Mouse (Mus musculus) kidney, postnatal 0 days (tissue): ENCODE measurements at regions not wholly inside any gene's neighbourhood (a gene's known extent, or its start where the extent isn't known, plus 50 kb on each side); places are given as distances from the start of the nearest gene placed in this dataset.
"Not testable (repeated sequence)": the region's sequence is repeated elsewhere in the genome, so short reads cannot be mapped to it uniquely, and the experiment has no call there.

Experiments
- ATAC-seq: fragments of 200-750 bp; cut with Nextera tagmentation; replicated peaks from 2 replicates; pipeline ENCODE4 v1.8.0; 2017; ENCODE audit warnings: low read depth, moderate number of reproducible peaks, moderate TSS enrichment, moderate library complexity; ENCODE audit not compliant: low FRiP score
- DNase-seq: peaks from one replicate; pipeline ENCODE4 v3.0.0-alpha.2; 2016; ENCODE audit warnings: low spot score
- H3K27ac ChIP-seq: fragments of 300-500 bp; sonication (generic); 2 replicates; pipeline ENCODE4 v1.5.1; 2014; ENCODE audit warnings: mild to moderate bottlenecking
- H3K27me3 ChIP-seq: fragments of 300-500 bp; sonication (generic); 2 replicates; pipeline ENCODE4 v1.6.1; 2014; ENCODE audit warnings: low read length, mixed read lengths; ENCODE audit not compliant: insufficient read depth
- H3K36me3 ChIP-seq: fragments of 300-500 bp; sonication (generic); 2 replicates; pipeline ENCODE4 v1.6.1; 2014; ENCODE audit warnings: low read length, mixed read lengths; ENCODE audit not compliant: insufficient read depth
- H3K4me1 ChIP-seq: fragments of 300-500 bp; sonication (generic); replicated peaks from 2 replicates; pipeline ENCODE4 v1.6.1; 2014; ENCODE audit warnings: antibody characterized with exemption, low read length, mixed read lengths; ENCODE audit not compliant: insufficient read depth
- H3K4me2 ChIP-seq: fragments of 300-500 bp; sonication (generic); 2 replicates; pipeline ENCODE4 v1.6.1; 2014; ENCODE audit warnings: mild to moderate bottlenecking, low read length, moderate library complexity, mixed read lengths
- H3K4me3 ChIP-seq: fragments of 300-500 bp; sonication (generic); replicated peaks from 2 replicates; pipeline ENCODE4 v1.5.1; 2014; ENCODE audit warnings: low read depth, low read length
- H3K9ac ChIP-seq: fragments of 300-500 bp; sonication (generic); 2 replicates; pipeline ENCODE4 v1.6.1; 2014; ENCODE audit warnings: low read depth, low read length
- H3K9me3 ChIP-seq: fragments of 300-500 bp; sonication (generic); replicated peaks from 2 replicates; pipeline ENCODE4 v1.6.1; 2016; ENCODE audit warnings: low read length, inconsistent platforms, mixed read lengths
- CTCF ChIP-seq: IDR thresholded peaks from 2 replicates; pipeline ENCODE4 v1.5.1; 2016; ENCODE audit warnings: antibody characterized with exemption, low read depth, mild to moderate bottlenecking, moderate library complexity
- WGBS: fragments of 180-500 bp; shearing (Covaris S2); extraction: QIAGEN DNeasy Blood & Tissue Kit; methylation state at CpG from one replicate; pipeline ENCODE4 v1.1.7; 2014; 5-methylcytosine and 5-hydroxymethylcytosine counted together

DNA sequence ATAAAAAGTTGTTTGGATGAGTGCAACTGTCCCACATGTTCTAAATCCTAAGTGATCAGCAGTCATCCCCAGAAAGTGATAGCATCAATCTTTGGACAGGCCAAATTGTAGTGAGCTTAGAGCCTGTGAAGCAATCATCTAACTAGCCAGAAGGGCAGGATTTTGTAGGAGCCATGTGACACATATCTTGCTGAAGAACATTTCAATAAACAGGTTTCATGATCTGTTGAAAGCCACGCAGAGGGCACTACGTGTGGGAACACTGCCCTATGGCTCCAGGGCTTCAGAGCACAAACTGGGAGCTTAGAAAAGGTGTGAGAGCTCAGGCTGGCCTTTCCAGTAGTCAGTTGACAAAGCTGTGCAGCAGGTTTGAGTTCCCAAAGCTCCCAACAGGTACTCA lies 188.3 kb upstream of the Gm21897 start:
- no peaks in the 10 kb centered on the region for H3K27me3 ChIP-seq
- no peak for TF ChIP-seq CTCF
- no peak overlapping the region for H3K4me3 ChIP-seq
- no peak overlapping the region for H3K4me2 ChIP-seq
- no peaks in the 10 kb centered on the region for H3K4me1 ChIP-seq
- DNase-seq (no peak), ATAC-seq (no peak)
- WGBS, result 82% methylated on average over 2 of the region's 2 CpGs
- no peak overlapping the region for H3K27ac ChIP-seq
- no peaks in the 10 kb centered on the region for H3K36me3 ChIP-seq
- no peak overlapping the region for H3K9ac ChIP-seq
- H3K9me3 ChIP-seq, result no peaks in the 10 kb centered on the region

DNA sequence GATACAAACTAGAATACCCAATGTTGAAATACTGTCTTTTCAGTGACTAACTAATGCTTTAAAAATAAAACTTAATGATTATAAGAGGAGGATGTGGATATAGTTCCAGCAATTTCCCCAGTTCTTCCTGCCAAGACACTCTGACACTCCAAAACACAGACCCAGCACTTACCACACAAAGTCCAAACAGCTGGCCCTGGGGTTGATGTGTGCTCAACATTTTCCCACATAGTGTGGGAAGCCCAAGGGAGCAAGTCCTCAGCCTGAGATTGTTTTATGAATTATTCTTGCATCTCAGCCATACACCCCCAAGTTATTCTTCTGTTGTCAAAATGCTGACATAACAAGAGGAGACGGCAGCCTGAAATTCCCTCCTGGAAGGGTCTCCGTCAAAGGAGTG lies 187.5 kb upstream of the Gm21897 start:
- H3K4me2 ChIP-seq, result no peak overlapping the region
- H3K9me3 ChIP-seq, result no peaks in the 10 kb centered on the region
- H3K27me3 ChIP-seq, result no peaks in the 10 kb centered on the region
- no peak overlapping the region for H3K4me3 ChIP-seq
- 77% methylated on average over 2 of the region's 2 CpGs for WGBS
- ATAC-seq (no peak), DNase-seq (no peak)
- no peaks in the 10 kb centered on the region for H3K4me1 ChIP-seq
- H3K27ac ChIP-seq, result no peak overlapping the region
- H3K36me3 ChIP-seq, result no peaks in the 10 kb centered on the region
- TF ChIP-seq CTCF, result no peak
- H3K9ac ChIP-seq, result no peak overlapping the region

GRCm38 (mm10) chr16:15157852-15158251 lies 159.4 kb upstream of the Gm21897 start:
- Histone ChIP-seq H3K4me3 (no peak overlapping the region), H3K4me2 (no peak overlapping the region), H3K9ac (no peak overlapping the region), H3K27ac (no peak overlapping the region), H3K4me1 (no peaks in the 10 kb centered on the region), H3K36me3 (no peaks in the 10 kb centered on the region), H3K9me3 (no peaks in the 10 kb centered on the region), H3K27me3 (no peaks in the 10 kb centered on the region)
- TF ChIP-seq CTCF, result no peak
- no peak for DNase-seq
- ATAC-seq, result no peak
- 84% methylated on average over 2 of the region's 2 CpGs for WGBS

DNA sequence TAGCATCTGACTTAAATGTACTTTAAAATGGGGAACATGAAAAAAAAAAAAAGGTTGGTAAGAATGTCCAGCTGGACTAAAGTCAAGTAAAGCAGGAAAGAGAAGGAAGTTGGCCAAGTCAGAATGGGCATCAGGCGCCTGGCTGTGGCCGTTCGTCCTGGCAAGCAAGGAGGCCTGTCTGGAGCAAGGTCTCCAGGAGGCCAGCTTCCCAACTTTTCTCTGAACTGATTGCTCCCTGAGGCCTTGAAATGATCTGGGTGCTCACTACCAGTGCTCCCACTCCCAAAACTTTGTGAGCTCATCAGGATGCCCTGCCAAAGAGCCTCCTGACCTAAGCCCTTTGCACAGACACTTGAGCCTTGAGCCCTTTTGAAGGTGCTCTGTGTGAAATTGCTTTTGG lies 141.7 kb upstream of the Gm21897 start:
- DNase-seq (no peak), ATAC-seq (no peak)
- H3K4me1 ChIP-seq, result no peaks in the 10 kb centered on the region
- H3K27ac ChIP-seq, result no peak overlapping the region
- WGBS, result 83% methylated on average over 3 of the region's 3 CpGs
- H3K4me2 ChIP-seq, result no peak overlapping the region
- no peaks in the 10 kb centered on the region for H3K36me3 ChIP-seq
- no peaks in the 10 kb centered on the region for H3K27me3 ChIP-seq
- H3K9ac ChIP-seq, result no peak overlapping the region
- H3K9me3 ChIP-seq, result no peaks in the 10 kb centered on the region
- no peak overlapping the region for H3K4me3 ChIP-seq
- no peak for TF ChIP-seq CTCF

GRCm38 (mm10) chr16:15185714-15186113 lies 131.5 kb upstream of the Gm21897 start:
- ATAC-seq (no peak), DNase-seq (no peak)
- no peak overlapping the region for H3K4me3 ChIP-seq
- H3K9ac ChIP-seq, result no peak overlapping the region
- H3K9me3 ChIP-seq, result no peaks in the 10 kb centered on the region
- TF ChIP-seq CTCF, result no peak
- H3K4me1 ChIP-seq, result no peaks in the 10 kb centered on the region
- WGBS, result 61% methylated on average over 1 of the region's 1 CpGs
- H3K4me2 ChIP-seq, result no peak overlapping the region
- H3K27ac ChIP-seq, result no peak overlapping the region
- H3K36me3 ChIP-seq, result no peaks in the 10 kb centered on the region
- no peaks in the 10 kb centered on the region for H3K27me3 ChIP-seq

DNA sequence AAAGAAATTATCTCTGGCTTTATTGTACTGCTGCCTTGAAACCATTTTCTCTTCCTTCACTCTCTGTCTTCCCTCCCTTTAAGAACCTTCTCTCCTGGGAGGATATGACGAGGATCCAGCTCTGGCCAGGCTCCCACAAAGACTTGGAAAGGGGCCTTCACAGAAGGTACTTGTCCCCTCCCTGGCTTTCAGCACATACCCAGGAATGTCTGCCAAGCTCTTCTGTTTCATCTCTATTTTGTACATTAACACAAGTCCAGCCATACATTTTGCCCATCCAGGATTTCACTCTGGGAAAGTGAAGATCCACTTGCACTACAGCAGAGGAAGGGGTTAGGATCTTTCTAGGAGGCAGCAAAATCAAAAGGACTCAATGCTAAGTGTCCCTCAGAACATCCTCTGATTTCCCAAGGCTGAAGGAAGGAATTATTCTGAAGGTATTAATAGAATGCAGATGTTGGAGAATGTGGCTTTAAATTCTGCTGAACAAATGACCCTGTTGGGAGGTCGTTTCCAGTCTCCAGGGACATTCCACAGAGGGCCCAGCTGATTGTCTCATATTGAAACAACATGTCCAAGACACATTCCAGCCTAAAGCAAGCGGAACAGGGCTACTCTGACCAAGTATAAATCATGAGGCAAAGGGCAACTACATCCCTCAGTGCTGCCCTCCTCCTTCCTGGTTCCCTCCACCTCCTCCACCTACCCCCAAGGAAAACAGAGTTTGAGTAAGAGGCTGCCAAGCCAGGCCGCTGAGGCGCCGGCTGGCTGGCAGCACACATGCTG lies 122.1 kb upstream of the Gm21897 start:
- peak; percentile 95 for ATAC-seq
- peaks cover 12% of the 10 kb centered on the region for H3K4me1 ChIP-seq
- 15% methylated on average over 6 of the region's 6 CpGs for WGBS
- H3K4me2 ChIP-seq, result no peak overlapping the region
- DNase-seq, result peak; percentile 96
- H3K27me3 ChIP-seq, result no peaks in the 10 kb centered on the region
- peak overlapping the region; percentile 83 for H3K27ac ChIP-seq
- no peak overlapping the region for H3K9ac ChIP-seq
- H3K4me3 ChIP-seq, result no peak overlapping the region
- H3K36me3 ChIP-seq, result no peaks in the 10 kb centered on the region
- no peaks in the 10 kb centered on the region for H3K9me3 ChIP-seq
- TF ChIP-seq CTCF, result peak; percentile 41

DNA sequence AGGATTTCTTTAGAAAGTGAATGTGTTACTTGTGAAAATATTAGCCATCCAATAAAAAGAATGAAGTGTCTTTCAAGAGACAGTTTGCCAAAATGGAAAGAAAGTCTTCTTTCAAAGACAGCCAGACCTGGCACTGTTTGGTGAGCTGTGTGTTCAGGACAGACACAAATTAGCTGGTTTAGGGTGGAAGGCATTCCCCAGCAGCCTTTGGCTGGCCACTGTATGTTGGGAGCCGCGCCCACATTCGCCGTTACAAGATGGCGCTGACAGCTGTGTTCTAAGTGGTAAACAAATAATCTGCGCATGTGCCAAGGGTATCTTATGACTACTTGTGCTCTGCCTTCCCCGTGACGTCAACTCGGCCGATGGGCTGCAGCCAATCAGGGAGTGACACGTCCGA lies 121.3 kb upstream of the Gm21897 start:
- Histone ChIP-seq H3K4me1 (peaks cover 12% of the 10 kb centered on the region), H3K27ac (peak overlapping the region; percentile 83)
- H3K9ac ChIP-seq, H3K4me2 ChIP-seq, H3K36me3 ChIP-seq, DNase-seq, H3K4me3 ChIP-seq, H3K9me3 ChIP-seq, ATAC-seq, H3K27me3 ChIP-seq: not testable (repeated sequence)
- 92% methylated on average over 5 of the region's 12 CpGs for WGBS
